In genomic region chr11:5862394-5863105, GRCm38 (mm10) we compare ENCODE assay signal across 9 mouse cellular contexts. TPM values are rescaled to one million over a fixed set of nuclear protein-coding genes. Genes with fewer than 3 reads are reported as not detected.
DNase-seq lines count a peak whose midpoint lies in the region; ATAC-seq lines count a peak whose summit lies in the region.
"Had no signal": no experiment of that assay in that cellular context is flagged by ENCODE, and none has a peak within 500 bp of the region (broad histone marks: within the 10 kb centered on the region; RNA-seq: fewer than 3 reads in every experiment).

No protein-coding gene starts in this region.

- peak overlapping the region; percentile 83 for H3K4me2 ChIP-seq in heart, embryonic 11.5 days
- peak overlapping the region; percentile 51 for H3K4me2 ChIP-seq in hindbrain, embryonic 14.5 days (replicated peaks)
- peak overlapping the region; percentile 63 for H3K4me2 ChIP-seq in liver, embryonic 12.5 days
- H3K4me2 ChIP-seq in stomach, embryonic 14.5 days (replicated peaks; ENCODE audit: low read depth, low read length) = peak overlapping the region; percentile 54

- peaks cover 5% of the 10 kb centered on the region; the same call in 1 of the 2 replicates for H3K27me3 ChIP-seq in heart, embryonic 11.5 days (ENCODE audit: control insufficient read depth, insufficient read depth, low read length)
- H3K27me3 ChIP-seq in hindbrain, embryonic 14.5 days (ENCODE audit: control insufficient read depth, insufficient read depth, low read length) = peaks cover 35% of the 10 kb centered on the region
- H3K27me3 ChIP-seq in liver, embryonic 12.5 days (replicated peaks) = peaks cover 56% of the 10 kb centered on the region
- H3K27me3 ChIP-seq in stomach, embryonic 14.5 days (ENCODE audit: control insufficient read depth, insufficient read depth, low read length) = no peaks in the 10 kb centered on the region

- H3K36me3 ChIP-seq in heart, embryonic 11.5 days (ENCODE audit: control insufficient read depth, insufficient read depth, low read length) = peaks cover 1% of the 10 kb centered on the region; the same call in 1 of the 2 replicates
- H3K36me3 ChIP-seq in hindbrain, embryonic 14.5 days (replicated peaks; ENCODE audit: control insufficient read depth, insufficient read depth) = no peaks in the 10 kb centered on the region
- H3K36me3 ChIP-seq in liver, embryonic 12.5 days = peaks cover 7% of the 10 kb centered on the region; the same call in 1 of the 2 replicates
- peaks cover 9% of the 10 kb centered on the region; the same call in 1 of the 2 replicates for H3K36me3 ChIP-seq in stomach, embryonic 14.5 days (ENCODE audit: control insufficient read depth, insufficient read depth, low read length)

- H3K4me1 ChIP-seq in heart, embryonic 11.5 days (ENCODE audit: control insufficient read depth, insufficient read depth, low read length) = peaks cover 14% of the 10 kb centered on the region
- 0 out of 2 replicates have a peak, but pooled peaks cover 6% of the 10 kb centered on the region for H3K4me1 ChIP-seq in hindbrain, embryonic 14.5 days (replicated peaks; ENCODE audit: control insufficient read depth, insufficient read depth, low read length)
- H3K4me1 ChIP-seq in liver, embryonic 12.5 days = peaks cover 12% of the 10 kb centered on the region
- peaks cover 10% of the 10 kb centered on the region; the same call in 1 of the 2 replicates for H3K4me1 ChIP-seq in stomach, embryonic 14.5 days (ENCODE audit: control insufficient read depth, insufficient read depth, low read length)

- H3K9ac ChIP-seq in heart, embryonic 11.5 days (ENCODE audit: low read depth, low read length) = peak overlapping the region; percentile 78
- H3K9ac ChIP-seq in hindbrain, embryonic 14.5 days = no peak overlapping the region
- H3K9ac ChIP-seq in liver, embryonic 12.5 days = no peak overlapping the region
- H3K9ac ChIP-seq in stomach, embryonic 14.5 days (replicated peaks; ENCODE audit: low read depth, low read length) = peak overlapping the region; percentile 36; the same call in 1 of the 2 replicates

- H3K27ac ChIP-seq in heart, embryonic 11.5 days (ENCODE audit: low read depth, low read length) = no peak overlapping the region
- H3K27ac ChIP-seq in hindbrain, embryonic 14.5 days = no peak overlapping the region
- no peak overlapping the region for H3K27ac ChIP-seq in liver, embryonic 12.5 days
- H3K27ac ChIP-seq in stomach, embryonic 14.5 days (ENCODE audit: low read length) = no peak overlapping the region; the same call in 1 of the 2 replicates

- intact Hi-C loops in heart, postnatal 14 days (cut with DNase I) = no loop called here

- DNase-seq in heart, postnatal 14 days = no peak
- DNase-seq in embryo, embryonic 10 days (ENCODE audit: low spot score) = peak; percentile 49
- DNase-seq in hindbrain, embryonic 14.5 days (ENCODE audit: low spot score) = no peak
- no peak for DNase-seq in right cerebral cortex, postnatal 14 days
- DNase-seq in layer of hippocampus, postnatal 14 days (ENCODE audit: low spot score in 2 of 2) = no peak

- peak overlapping the region; percentile 58 for H3K4me3 ChIP-seq in heart, embryonic 11.5 days (ENCODE audit: low read depth, low read length)
- H3K4me3 ChIP-seq in hindbrain, embryonic 14.5 days (replicated peaks; ENCODE audit: low read length) = peak overlapping the region; percentile 31
- H3K4me3 ChIP-seq in liver, embryonic 12.5 days = peak overlapping the region; percentile 50
- peak overlapping the region; percentile 37 for H3K4me3 ChIP-seq in stomach, embryonic 14.5 days (ENCODE audit: low read depth, low read length)

- ATAC-seq in heart, embryonic 11.5 days (replicated peaks; ENCODE audit: insufficient number of reproducible peaks, low FRiP score, low TSS enrichment) = no peak
- ATAC-seq in hindbrain, embryonic 14.5 days (ENCODE audit: low FRiP score) = no peak
- ATAC-seq in liver, embryonic 12.5 days = no peak
- ATAC-seq in stomach, embryonic 14.5 days (ENCODE audit: insufficient number of reproducible peaks, insufficient read depth, low FRiP score, low read depth) = no peak

- WGBS in heart, embryonic 11.5 days (ENCODE audit: insufficient replicate concordance) = 14% methylated on average over 15 of the region's 15 CpGs
- WGBS in hindbrain, embryonic 14.5 days = 23% methylated on average over 15 of the region's 15 CpGs
- 15% methylated on average over 15 of the region's 15 CpGs for WGBS in liver, embryonic 12.5 days (ENCODE audit: insufficient replicate concordance)
- 13% methylated on average over 15 of the region's 15 CpGs for WGBS in stomach, embryonic 14.5 days

- H3K9me3 ChIP-seq in heart, embryonic 11.5 days (replicated peaks; ENCODE audit: control insufficient read depth, low read length) = peaks cover 4% of the 10 kb centered on the region
- H3K9me3 ChIP-seq in hindbrain, embryonic 14.5 days (ENCODE audit: control insufficient read depth, low read length) = no peaks in the 10 kb centered on the region
- peaks cover 3% of the 10 kb centered on the region; the same call in 1 of the 2 replicates for H3K9me3 ChIP-seq in liver, embryonic 12.5 days (replicated peaks)
- H3K9me3 ChIP-seq in stomach, embryonic 14.5 days (ENCODE audit: control insufficient read depth, low read depth, low read length) = no peaks in the 10 kb centered on the region

RNA-seq across cellular contexts. Expression of gene Aebp1, which starts 0.8 kb away (rescaled TPM):
- polyA plus RNA-seq in heart, embryonic 11.5 days (2014; fragmentation: Nextera tagmentation; extraction: Ambion mirVana) = 21.4 and 27.7 TPM in 2 replicates
- total RNA-seq in heart, postnatal 14 days (2021) = 10 to 100 TPM; 27.1 to 32.5 TPM
- polyA plus RNA-seq in hindbrain, embryonic 14.5 days (2014; fragmentation: Nextera tagmentation; extraction: Ambion mirVana) = 19.7 and 24.4 TPM in 2 replicates
- 8.5 and 9.6 TPM in 2 replicates for polyA plus RNA-seq in liver, embryonic 12.5 days (2016; fragmentation: Nextera tagmentation; extraction: Ambion mirVana)
- 29.2 and 30.3 TPM in 2 replicates for polyA plus RNA-seq in stomach, embryonic 14.5 days (2014; fragmentation: Nextera tagmentation; extraction: Ambion mirVana)
- 10 to 100 TPM in 1 of 2 experiments, 1 to 10 TPM in 1; 5.1 to 14.0 TPM for total RNA-seq in layer of hippocampus, postnatal 14 days (2021)

RNA-seq across cellular contexts. Expression of gene Pold2, which starts 15.5 kb away (rescaled TPM):
- polyA plus RNA-seq in heart, embryonic 11.5 days (2014; fragmentation: Nextera tagmentation; extraction: Ambion mirVana) = 86.8 and 95.2 TPM in 2 replicates
- total RNA-seq in heart, postnatal 14 days (2021) = 10 to 100 TPM; 31.0 to 33.0 TPM
- polyA plus RNA-seq in hindbrain, embryonic 14.5 days (2014; fragmentation: Nextera tagmentation; extraction: Ambion mirVana) = 46.8 and 51.5 TPM in 2 replicates
- 105 TPM in 2 replicates for polyA plus RNA-seq in liver, embryonic 12.5 days (2016; fragmentation: Nextera tagmentation; extraction: Ambion mirVana)
- polyA plus RNA-seq in stomach, embryonic 14.5 days (2014; fragmentation: Nextera tagmentation; extraction: Ambion mirVana) = 101 and 112 TPM in 2 replicates
- 10 to 100 TPM; 24.8 to 26.7 TPM for total RNA-seq in layer of hippocampus, postnatal 14 days (2021)

RNA-seq across cellular contexts. Expression of gene Polm, which starts 24.7 kb away (rescaled TPM):
- 5.1 and 5.7 TPM in 2 replicates for polyA plus RNA-seq in heart, embryonic 11.5 days (2014; fragmentation: Nextera tagmentation; extraction: Ambion mirVana)
- 1 to 10 TPM; 4.2 to 5.0 TPM for total RNA-seq in heart, postnatal 14 days (2021)
- 4.7 TPM in 2 replicates for polyA plus RNA-seq in hindbrain, embryonic 14.5 days (2014; fragmentation: Nextera tagmentation; extraction: Ambion mirVana)
- polyA plus RNA-seq in liver, embryonic 12.5 days (2016; fragmentation: Nextera tagmentation; extraction: Ambion mirVana) = 2.8 and 2.9 TPM in 2 replicates
- 8.4 and 10.3 TPM in 2 replicates for polyA plus RNA-seq in stomach, embryonic 14.5 days (2014; fragmentation: Nextera tagmentation; extraction: Ambion mirVana)
- 10 to 100 TPM; 12.0 to 13.7 TPM for total RNA-seq in layer of hippocampus, postnatal 14 days (2021)

RNA-seq across cellular contexts. Expression of gene Myl7, which starts 36.0 kb away (rescaled TPM):
- 7,501 and 8,192 TPM in 2 replicates for polyA plus RNA-seq in heart, embryonic 11.5 days (2014; fragmentation: Nextera tagmentation; extraction: Ambion mirVana)
- total RNA-seq in heart, postnatal 14 days (2021) = 100 to 1,000 TPM; 304 to 849 TPM
- not detected in 2 replicates for polyA plus RNA-seq in hindbrain, embryonic 14.5 days (2014; fragmentation: Nextera tagmentation; extraction: Ambion mirVana)
- 21.8 and 22.5 TPM in 2 replicates for polyA plus RNA-seq in liver, embryonic 12.5 days (2016; fragmentation: Nextera tagmentation; extraction: Ambion mirVana)
- polyA plus RNA-seq in stomach, embryonic 14.5 days (2014; fragmentation: Nextera tagmentation; extraction: Ambion mirVana) = 4.9 and 8.4 TPM in 2 replicates
- total RNA-seq in layer of hippocampus, postnatal 14 days (2021) = not detected
- total RNA-seq: hematopoietic stem cell, adult 5-6 weeks had no signal

RNA-seq across cellular contexts. Expression of gene Pgam2, which starts 59.0 kb away (rescaled TPM):
- polyA plus RNA-seq in heart, embryonic 11.5 days (2014; fragmentation: Nextera tagmentation; extraction: Ambion mirVana) = 761 and 811 TPM in 2 replicates
- total RNA-seq in heart, postnatal 14 days (2021) = 100 to 1,000 TPM; 796 to 815 TPM
- polyA plus RNA-seq in hindbrain, embryonic 14.5 days (2014; fragmentation: Nextera tagmentation; extraction: Ambion mirVana) = 2.5 and 2.9 TPM in 2 replicates
- polyA plus RNA-seq in liver, embryonic 12.5 days (2016; fragmentation: Nextera tagmentation; extraction: Ambion mirVana) = 1.7 TPM in 2 replicates
- 1.2 and 1.5 TPM in 2 replicates for polyA plus RNA-seq in stomach, embryonic 14.5 days (2014; fragmentation: Nextera tagmentation; extraction: Ambion mirVana)
- total RNA-seq in layer of hippocampus, postnatal 14 days (2021) = 10 to 100 TPM; 12.8 to 14.0 TPM
- total RNA-seq: hematopoietic stem cell, adult 5-6 weeks had no signal

Comparison
In these comparisons a context has a peak if more than half of its experiments do, and no peak if none do; other contexts are left out.
1. H3K9ac ChIP-seq: peak in heart, embryonic 11.5 days (single experiment) and stomach, embryonic 14.5 days (single experiment); none in hindbrain, embryonic 14.5 days (single experiment) and liver, embryonic 12.5 days (single experiment).
2. Peak in every context shown above with its lines, with median percentiles within 50 percentile points of each other: H3K4me2 ChIP-seq and H3K4me3 ChIP-seq.